Mouse (Mus musculus) hindbrain, embryonic 11.5 days (tissue): ENCODE results near the gene Polk. TPM values are rescaled to one million over a fixed set of nuclear protein-coding genes. Genes with fewer than 3 reads are reported as not detected.

ENCODE experiments used
- ATAC-seq: fragments of 200-750 bp; cut with Nextera tagmentation; 2 replicates; pipeline ENCODE4 v1.8.0; 2017; ENCODE audit warnings: mild to moderate bottlenecking, moderate TSS enrichment, moderate library complexity; ENCODE audit not compliant: low FRiP score
- DNase-seq: peaks from one replicate; pipeline ENCODE4 v3.0.0-alpha.2; 2015; ENCODE audit warnings: low spot score
- H3K27ac ChIP-seq: fragments of 300-500 bp; sonication (generic); 2 replicates; pipeline ENCODE4 v1.5.1; 2014; ENCODE audit warnings: mild to moderate bottlenecking, low read depth, low read length
- H3K27me3 ChIP-seq: fragments of 300-500 bp; sonication (generic); 2 replicates; pipeline ENCODE4 v1.6.1; 2014; ENCODE audit warnings: mild to moderate bottlenecking, low read length, moderate library complexity, mixed read lengths; ENCODE audit not compliant: control insufficient read depth, insufficient read depth
- H3K36me3 ChIP-seq: fragments of 300-500 bp; sonication (generic); 2 replicates; pipeline ENCODE4 v1.6.1; 2014; ENCODE audit warnings: mild to moderate bottlenecking, low read length, moderate library complexity, mixed read lengths; ENCODE audit not compliant: control insufficient read depth, insufficient read depth
- H3K4me1 ChIP-seq: fragments of 300-500 bp; sonication (generic); replicated peaks from 2 replicates; pipeline ENCODE4 v1.6.1; 2014; ENCODE audit warnings: low read length, mixed read lengths; ENCODE audit not compliant: control insufficient read depth, insufficient read depth
- H3K4me2 ChIP-seq: fragments of 300-500 bp; sonication (generic); replicated peaks from 2 replicates; pipeline ENCODE4 v1.6.1; 2014; ENCODE audit warnings: mild to moderate bottlenecking, low read depth, low read length
- H3K4me3 ChIP-seq: fragments of 300-500 bp; sonication (generic); 2 replicates; pipeline ENCODE4 v1.5.1; 2014; ENCODE audit warnings: low read depth, low read length
- H3K9ac ChIP-seq: fragments of 300-500 bp; sonication (generic); 2 replicates; pipeline ENCODE4 v1.6.1; 2014; ENCODE audit warnings: low read depth, low read length
- H3K9me3 ChIP-seq: fragments of 300-500 bp; sonication (generic); 2 replicates; pipeline ENCODE4 v1.6.1; 2016; ENCODE audit warnings: low read length; ENCODE audit not compliant: control insufficient read depth
- WGBS: fragments of 180-500 bp; shearing (Covaris S2); extraction: QIAGEN DNeasy Blood & Tissue Kit; methylation state at CpG from one replicate; pipeline ENCODE4 v1.1.7; 2014; 5-methylcytosine and 5-hydroxymethylcytosine counted together
- polyA plus RNA-seq: library from polyadenylated mRNA; unstranded; fragments of >200 nt; fragmentation: Nextera tagmentation; extraction: Ambion mirVana; gene quantifications from 2 replicates; pipeline ENCODE4 v1.2.1, GENCODE M21; 2014

Polk gene
- polyA plus RNA-seq, 1 experiment from 2014 or later: 6.7 TPM

DNA sequence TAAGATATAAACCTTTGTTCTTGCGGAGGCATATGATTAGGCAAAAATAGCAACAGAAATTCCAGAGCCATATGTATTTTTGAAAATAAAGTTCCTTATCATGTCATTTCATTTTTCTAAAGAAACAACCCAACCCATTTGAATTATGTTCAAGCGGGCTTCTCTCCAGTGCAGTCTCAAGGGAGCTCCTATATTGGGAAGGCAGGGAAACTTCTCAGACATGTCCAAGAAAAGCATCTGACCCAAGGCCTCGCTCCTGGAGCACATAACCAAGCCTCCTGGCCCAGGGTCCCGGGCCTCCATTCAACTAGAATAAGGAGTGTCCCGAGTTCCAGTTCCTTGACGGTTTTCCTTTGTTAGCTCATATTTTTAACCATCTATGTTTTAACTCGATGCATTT is 91.5 kb downstream of the Polk start:
- Histone ChIP-seq H3K4me3 (no peak overlapping the region), H3K4me2 (no peak overlapping the region), H3K9me3 (no peaks in the 10 kb centered on the region), H3K36me3 (no peaks in the 10 kb centered on the region), H3K4me1 (no peaks in the 10 kb centered on the region), H3K9ac (no peak overlapping the region), H3K27ac (no peak overlapping the region), H3K27me3 (no peaks in the 10 kb centered on the region)
- 95% methylated on average over 7 of the region's 7 CpGs for WGBS
- DNase-seq: no peak
- no peak for ATAC-seq

DNA sequence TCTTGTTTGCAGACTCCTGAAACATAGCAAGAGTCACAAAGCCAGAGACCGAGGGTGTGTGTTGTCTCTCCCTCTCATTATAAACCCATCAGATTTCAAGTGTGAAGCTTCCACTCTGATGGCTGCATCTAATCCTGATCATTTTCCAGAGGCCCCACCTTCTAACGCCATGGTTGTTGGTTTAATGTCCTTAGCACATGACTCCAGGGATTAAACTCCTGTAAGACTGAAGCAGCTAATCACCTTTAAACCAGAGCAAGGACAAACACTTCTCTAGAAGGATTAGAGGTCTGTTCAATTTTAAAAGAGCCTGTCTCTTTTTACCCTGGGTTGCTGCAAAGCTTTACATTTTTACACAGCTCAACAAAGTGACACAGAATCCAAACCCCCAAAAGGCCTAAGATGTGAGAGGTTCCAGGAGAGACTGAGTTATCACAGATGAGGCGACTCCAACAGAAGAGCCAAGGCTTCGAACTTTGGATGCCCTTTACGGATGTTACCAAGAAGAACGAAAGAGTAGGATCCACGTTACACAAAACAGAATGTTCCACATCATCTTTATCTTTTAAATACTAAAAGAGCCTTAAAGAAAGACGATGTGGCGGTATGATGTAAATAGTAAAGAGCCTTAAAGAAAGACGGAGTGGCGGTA is 92.0 kb downstream of the Polk start:
- Histone ChIP-seq H3K4me2 (no peak overlapping the region), H3K36me3 (no peaks in the 10 kb centered on the region), H3K27ac (no peak overlapping the region), H3K9me3 (no peaks in the 10 kb centered on the region), H3K27me3 (no peaks in the 10 kb centered on the region), H3K9ac (no peak overlapping the region), H3K4me1 (no peaks in the 10 kb centered on the region), H3K4me3 (no peak overlapping the region)
- WGBS: 91% methylated on average over 11 of the region's 11 CpGs
- no peak for ATAC-seq
- no peak for DNase-seq

DNA sequence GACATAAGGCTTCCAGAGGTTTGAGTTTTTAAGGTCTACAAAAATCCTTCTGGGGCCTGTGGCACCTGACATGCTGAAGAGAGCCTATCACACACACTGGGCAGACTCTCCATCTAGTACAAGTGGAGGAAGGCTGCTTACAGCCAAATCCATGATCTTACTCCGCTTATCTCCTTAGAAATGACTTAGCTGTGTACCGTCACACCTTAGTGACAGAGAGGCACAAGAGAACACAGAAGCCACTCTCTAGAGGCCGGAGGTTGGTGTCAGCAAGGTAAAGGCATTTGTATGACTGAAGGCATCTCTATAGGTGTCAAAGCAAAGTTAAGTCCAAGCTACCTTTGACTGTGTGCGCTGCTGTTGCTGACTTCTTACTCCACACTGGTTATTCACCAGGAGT is 101.9 kb downstream of the Polk start:
- no peak overlapping the region for H3K27ac ChIP-seq
- no peak overlapping the region for H3K4me2 ChIP-seq
- ATAC-seq: no peak
- no peak overlapping the region for H3K4me3 ChIP-seq
- 83% methylated on average over 4 of the region's 4 CpGs for WGBS
- H3K4me1 ChIP-seq: no peaks in the 10 kb centered on the region
- H3K9me3 ChIP-seq: no peaks in the 10 kb centered on the region
- no peak for DNase-seq
- no peaks in the 10 kb centered on the region for H3K36me3 ChIP-seq
- H3K9ac ChIP-seq: no peak overlapping the region
- no peaks in the 10 kb centered on the region for H3K27me3 ChIP-seq

- Histone ChIP-seq H3K36me3 (no peaks in the 10 kb centered on the region), H3K4me1 (no peaks in the 10 kb centered on the region), H3K27me3 (no peaks in the 10 kb centered on the region), H3K27ac (no peak overlapping the region), H3K9ac (no peak overlapping the region), H3K4me2 (no peak overlapping the region), H3K9me3 (no peaks in the 10 kb centered on the region), H3K4me3 (no peak overlapping the region)
- no peak for ATAC-seq
- WGBS: 96% methylated on average over 1 of the region's 1 CpGs
- no peak for DNase-seq
These were observed 105.5 kb downstream of the Polk start for GRCm38 (mm10) chr13:96436921-96437320.

DNA sequence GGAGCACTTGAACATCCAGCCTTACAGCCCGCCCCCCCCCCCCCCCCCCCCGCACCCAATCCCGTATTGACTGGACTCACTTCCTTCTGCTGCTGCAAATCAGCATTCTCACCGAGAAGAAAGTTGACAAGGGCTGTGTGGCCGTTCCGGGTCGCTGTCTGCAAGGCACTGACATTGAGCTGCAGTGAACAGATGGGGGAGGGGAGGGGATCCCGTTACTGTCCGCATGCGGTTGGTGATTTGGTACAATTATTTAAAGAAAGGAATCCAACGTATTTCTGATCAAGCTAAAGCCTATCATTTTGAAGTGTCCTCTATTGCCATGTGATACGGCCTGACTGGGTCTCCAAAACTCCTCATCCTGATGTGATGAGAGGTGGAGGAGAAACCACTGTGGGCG is 106.6 kb downstream of the Polk start:
- Histone ChIP-seq H3K27ac (no peak overlapping the region), H3K4me3 (no peak overlapping the region), H3K27me3 (no peaks in the 10 kb centered on the region), H3K9me3 (no peaks in the 10 kb centered on the region), H3K9ac (no peak overlapping the region), H3K4me1 (no peaks in the 10 kb centered on the region), H3K36me3 (no peaks in the 10 kb centered on the region), H3K4me2 (no peak overlapping the region)
- no peak for ATAC-seq
- DNase-seq: peak; percentile 47
- 33% methylated on average over 11 of the region's 13 CpGs for WGBS

DNA sequence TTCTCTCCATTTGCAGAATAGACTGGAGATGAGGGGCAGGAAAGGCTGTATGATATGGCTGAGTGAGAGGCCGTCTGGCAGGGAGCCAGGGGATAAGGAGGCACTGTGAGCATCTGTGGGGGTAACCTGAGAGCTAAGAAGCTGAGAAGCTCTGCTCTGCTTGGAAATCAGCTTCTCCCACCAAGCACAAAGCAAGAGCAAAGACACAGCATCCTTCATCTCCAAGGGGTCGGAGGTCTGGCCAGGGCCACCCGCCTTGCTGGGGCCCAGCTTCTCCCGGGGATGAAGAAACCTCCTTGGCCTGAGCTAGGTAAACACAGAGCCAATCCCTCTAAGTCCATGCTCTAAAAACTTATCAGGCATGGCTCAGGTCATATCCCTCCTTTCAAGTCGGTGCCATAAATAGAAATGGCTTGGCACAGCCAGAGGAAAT is 107.5 kb downstream of the Polk start:
- Histone ChIP-seq H3K27me3 (no peaks in the 10 kb centered on the region), H3K4me1 (no peaks in the 10 kb centered on the region), H3K4me3 (no peak overlapping the region), H3K36me3 (no peaks in the 10 kb centered on the region), H3K4me2 (no peak overlapping the region), H3K9ac (no peak overlapping the region), H3K27ac (no peak overlapping the region), H3K9me3 (no peaks in the 10 kb centered on the region)
- 61% methylated on average over 5 of the region's 5 CpGs for WGBS
- ATAC-seq (no peak), DNase-seq (peak; percentile 27)

DNA sequence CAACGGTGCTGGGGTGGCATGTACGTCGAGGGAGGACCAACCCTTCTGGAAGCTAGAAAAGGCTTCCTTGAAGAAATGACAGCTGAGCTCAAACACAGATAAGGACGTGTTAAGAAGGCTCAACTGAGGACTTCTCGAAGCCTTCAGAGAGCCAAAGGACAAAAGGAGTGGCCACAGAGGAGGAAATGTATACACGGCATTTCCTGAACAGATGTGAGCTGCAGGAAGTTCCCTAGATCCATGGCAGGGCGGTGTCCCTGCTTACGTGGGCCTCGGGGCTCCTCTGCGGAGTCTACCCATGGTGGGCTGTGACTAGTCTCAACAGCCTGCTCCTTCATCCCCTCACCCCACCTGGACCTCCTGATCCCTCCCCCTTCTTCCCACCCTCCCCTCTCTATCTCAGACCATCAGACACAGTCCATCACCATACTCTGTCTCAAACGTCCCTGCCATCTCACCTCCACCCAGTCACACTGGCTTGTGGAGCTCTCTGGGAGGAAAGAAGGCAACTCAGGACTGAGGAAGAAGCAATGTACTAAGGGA is 108.7 kb downstream of the Polk start:
- ATAC-seq (no peak), DNase-seq (no peak)
- Histone ChIP-seq H3K36me3 (no peaks in the 10 kb centered on the region), H3K27ac (no peak overlapping the region), H3K4me3 (no peak overlapping the region), H3K4me2 (no peak overlapping the region), H3K4me1 (no peaks in the 10 kb centered on the region), H3K27me3 (no peaks in the 10 kb centered on the region), H3K9ac (no peak overlapping the region), H3K9me3 (no peaks in the 10 kb centered on the region)
- 75% methylated on average over 11 of the region's 11 CpGs for WGBS

- Histone ChIP-seq H3K4me1 (no peaks in the 10 kb centered on the region), H3K27ac (no peak overlapping the region), H3K9ac (no peak overlapping the region), H3K27me3 (no peaks in the 10 kb centered on the region), H3K4me3 (no peak overlapping the region), H3K4me2 (no peak overlapping the region), H3K36me3 (no peaks in the 10 kb centered on the region), H3K9me3 (no peaks in the 10 kb centered on the region)
- no peak for ATAC-seq
- WGBS: 90% methylated on average over 6 of the region's 6 CpGs
- no peak for DNase-seq
These were observed 109.3 kb downstream of the Polk start for GRCm38 (mm10) chr13:96433041-96433440.

GRCm38 (mm10) chr13:96432376-96432811 is 110.0 kb downstream of the Polk start:
- 64% methylated on average over 3 of the region's 3 CpGs for WGBS
- ATAC-seq: no peak
- Histone ChIP-seq H3K4me3 (no peak overlapping the region), H3K4me2 (no peak overlapping the region), H3K9me3 (no peaks in the 10 kb centered on the region), H3K36me3 (no peaks in the 10 kb centered on the region), H3K9ac (no peak overlapping the region), H3K27me3 (no peaks in the 10 kb centered on the region), H3K4me1 (no peaks in the 10 kb centered on the region), H3K27ac (no peak overlapping the region)
- DNase-seq: no peak
